Mouse (Mus musculus) granulocyte monocyte progenitor cell, adult 5-6 weeks (primary cell): ENCODE results near the gene Gm44596. TPM values are rescaled to one million over a fixed set of nuclear protein-coding genes. Genes with fewer than 3 reads are reported as not detected.

ENCODE experiments used
- ATAC-seq: replicated peaks from 2 replicates; pipeline ENCODE4 v1.8.0; 2016; ENCODE audit warnings: mild to moderate bottlenecking, moderate TSS enrichment, inconsistent platforms; ENCODE audit not compliant: poor library complexity, severe bottlenecking
- total RNA-seq, 2 experiments: library from RNA; stranded (forward) in 1 of 2; stranded (reverse) in 1 of 2; fragments of 200-712, 200-1000 nt in 1 of 2; fragments of >200 nt in 1 of 2; fragmentation: Nextera tagmentation in 1 of 2; gene quantifications; 2 replicates each; pipeline ENCODE4 v1.2.3; 2014 to 2017

Gm44596 gene
- total RNA-seq, 2 experiments from 2014 or later = not detected

GRCm38 (mm10) chr6:128424269-128425019 is 49.1 kb downstream of the Gm44596 start, which contains the start of gene Itfg2:
Gene Itfg2, minus strand, starts transcription at chr6:128424931.
- peak; percentile 90 for ATAC-seq

GRCm38 (mm10) chr6:128425046-128425445 is 49.7 kb downstream of the Gm44596 start:
- no peak for ATAC-seq

GRCm38 (mm10) chr6:128427571-128427970 is 52.3 kb downstream of the Gm44596 start:
- no peak for ATAC-seq

- no peak for ATAC-seq
Observed at GRCm38 (mm10) chr6:128429300-128429699, 54.0 kb downstream of the Gm44596 start.

- ATAC-seq = no peak
Observed at GRCm38 (mm10) chr6:128429826-128430225, 54.5 kb downstream of the Gm44596 start.

GRCm38 (mm10) chr6:128432356-128432915 is 57.1 kb downstream of the Gm44596 start:
- ATAC-seq = no peak

DNA sequence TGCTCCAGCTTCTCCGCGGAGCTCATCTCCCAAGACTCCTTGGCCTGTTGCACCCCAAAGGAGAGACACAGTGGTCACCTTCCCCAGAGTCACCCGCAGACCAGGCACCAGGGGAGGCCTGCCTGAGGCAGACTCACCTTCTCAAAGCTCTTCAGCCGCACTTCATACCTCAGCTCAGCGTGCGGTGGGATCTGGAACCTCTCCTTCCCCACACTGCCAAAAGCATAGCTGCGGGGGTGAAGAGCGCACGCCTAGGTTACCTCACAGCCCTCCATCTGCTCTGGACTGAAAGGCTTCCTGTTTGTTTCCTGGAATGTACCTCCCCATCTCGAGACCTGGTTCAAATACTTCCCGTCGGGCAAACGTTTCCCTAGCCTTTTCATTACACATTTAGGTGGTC is 58.3 kb downstream of the Gm44596 start:
- no peak for ATAC-seq

GRCm38 (mm10) chr6:128435474-128435873 is 60.2 kb downstream of the Gm44596 start:
- no peak for ATAC-seq

DNA sequence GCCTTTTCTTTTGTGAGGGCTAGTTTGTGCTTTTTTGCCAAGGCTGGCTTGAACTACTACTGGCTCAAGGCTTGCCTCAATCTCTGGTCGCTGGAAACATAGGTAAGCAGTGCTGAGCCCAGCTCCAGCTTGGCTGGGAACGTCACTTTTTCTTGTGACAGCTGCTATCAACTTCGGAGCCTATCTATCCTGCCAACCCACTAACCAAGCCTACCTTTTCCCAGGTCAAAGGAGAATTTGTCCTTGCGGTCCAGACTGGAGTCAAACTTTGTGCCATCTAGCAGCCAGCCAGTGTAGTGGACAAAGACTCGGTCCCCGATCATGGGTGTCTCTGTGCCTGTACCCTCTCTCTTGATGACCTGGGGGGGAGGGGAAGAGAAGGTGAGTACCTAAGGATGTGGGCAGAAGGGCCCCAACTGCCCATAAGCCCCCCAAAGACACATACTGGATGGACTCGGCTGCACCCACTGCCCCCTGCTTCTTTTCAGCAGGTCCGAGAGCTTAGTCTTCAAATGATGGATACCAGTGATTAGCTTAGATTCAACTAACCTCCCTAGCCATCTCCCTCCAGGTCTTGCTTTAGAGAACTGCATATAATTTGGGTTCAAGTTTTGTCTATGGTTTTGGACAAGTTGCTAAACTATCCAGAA is 61.2 kb downstream of the Gm44596 start:
- no peak for ATAC-seq

GRCm38 (mm10) chr6:128437288-128437687 is 62.0 kb downstream of the Gm44596 start:
- 0 out of 2 replicates have a peak, but pooled peaks have one; percentile 9 for ATAC-seq

DNA sequence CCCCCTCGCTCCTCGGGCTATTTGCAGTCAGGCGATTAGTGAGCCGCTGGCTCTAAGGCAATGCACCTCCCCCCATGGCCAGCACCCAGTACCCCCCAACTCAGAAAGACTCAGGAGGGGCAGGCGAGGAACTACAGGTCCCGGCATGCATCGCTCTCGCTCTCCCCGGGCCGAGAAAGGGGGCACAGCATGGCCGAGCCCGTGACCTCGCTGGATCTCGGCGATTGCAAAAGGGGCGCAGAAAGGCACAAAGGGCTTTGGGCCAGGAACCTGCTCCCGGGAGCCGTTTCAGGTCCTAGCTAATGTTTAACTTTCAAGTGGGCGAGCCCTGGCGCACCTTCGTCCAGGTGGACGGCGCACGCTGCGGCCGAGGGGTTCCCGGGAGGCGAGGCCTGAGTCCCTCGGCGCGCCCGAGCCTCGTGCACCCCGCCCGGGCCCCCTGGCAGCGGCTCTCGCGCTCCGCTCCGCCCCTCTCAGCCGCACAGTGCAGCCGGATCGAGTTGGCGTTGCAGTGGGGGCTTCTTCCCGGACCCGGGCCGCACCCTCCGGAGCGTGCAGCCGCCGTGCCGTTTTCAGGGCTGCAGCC is 62.5 kb downstream of the Gm44596 start:
- ATAC-seq = peak; percentile 56

DNA sequence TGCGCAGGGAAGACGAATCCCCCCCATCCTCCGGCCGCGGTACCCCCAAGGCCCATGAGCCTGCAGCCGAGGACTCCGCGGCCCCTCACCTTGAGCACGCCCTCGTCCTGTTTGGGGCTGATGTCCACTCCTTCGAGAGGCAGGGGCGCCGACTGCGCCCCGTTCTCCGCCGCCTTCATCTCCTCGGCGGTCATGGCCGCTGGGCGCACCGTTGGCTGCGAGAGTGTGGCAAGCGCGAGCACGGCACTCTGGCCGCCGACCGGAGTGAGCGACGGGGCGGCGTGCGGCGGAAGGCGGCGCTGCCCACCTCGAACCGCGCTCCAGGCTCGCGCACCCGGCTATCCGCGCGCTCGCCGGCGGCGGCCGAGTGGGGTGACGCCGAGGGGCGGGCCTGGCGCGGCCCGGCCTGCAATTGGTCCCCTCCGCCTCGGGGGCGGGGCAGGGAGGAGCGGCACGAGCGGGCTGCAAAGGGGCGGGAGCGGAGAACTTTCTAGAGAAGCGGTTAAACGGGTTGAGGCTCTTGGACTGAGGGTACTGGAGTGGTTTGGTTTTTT is 63.1 kb downstream of the Gm44596 start, which contains the start of gene Fkbp4:
Gene Fkbp4 (minus strand): TSS at position 361 of the 554 bp plus-strand sequence.
- ATAC-seq = peak; percentile 81

- no peak; the same call in 1 of the 2 replicates for ATAC-seq
Observed at GRCm38 (mm10) chr6:128438871-128439341, 63.6 kb downstream of the Gm44596 start.

DNA sequence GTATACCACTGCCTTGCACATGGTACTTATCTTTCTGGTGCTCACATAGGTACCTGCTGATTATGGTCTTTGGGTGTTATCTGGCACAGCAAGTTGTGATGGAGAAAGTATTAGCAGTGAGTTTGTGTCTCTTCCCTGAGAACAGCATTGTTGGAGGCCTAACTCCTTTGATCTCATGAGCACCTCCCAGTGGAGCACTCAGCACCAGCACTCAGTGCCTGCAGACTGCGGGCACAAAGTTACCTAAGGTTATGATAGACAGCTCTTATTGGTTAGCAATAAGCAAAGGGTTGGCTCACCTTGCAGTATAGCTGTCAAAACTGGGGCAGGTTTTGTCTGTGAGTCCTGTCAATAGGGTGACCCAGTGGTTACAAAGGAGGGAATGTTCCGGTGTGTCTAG is 64.9 kb downstream of the Gm44596 start:
- ATAC-seq = no peak

DNA sequence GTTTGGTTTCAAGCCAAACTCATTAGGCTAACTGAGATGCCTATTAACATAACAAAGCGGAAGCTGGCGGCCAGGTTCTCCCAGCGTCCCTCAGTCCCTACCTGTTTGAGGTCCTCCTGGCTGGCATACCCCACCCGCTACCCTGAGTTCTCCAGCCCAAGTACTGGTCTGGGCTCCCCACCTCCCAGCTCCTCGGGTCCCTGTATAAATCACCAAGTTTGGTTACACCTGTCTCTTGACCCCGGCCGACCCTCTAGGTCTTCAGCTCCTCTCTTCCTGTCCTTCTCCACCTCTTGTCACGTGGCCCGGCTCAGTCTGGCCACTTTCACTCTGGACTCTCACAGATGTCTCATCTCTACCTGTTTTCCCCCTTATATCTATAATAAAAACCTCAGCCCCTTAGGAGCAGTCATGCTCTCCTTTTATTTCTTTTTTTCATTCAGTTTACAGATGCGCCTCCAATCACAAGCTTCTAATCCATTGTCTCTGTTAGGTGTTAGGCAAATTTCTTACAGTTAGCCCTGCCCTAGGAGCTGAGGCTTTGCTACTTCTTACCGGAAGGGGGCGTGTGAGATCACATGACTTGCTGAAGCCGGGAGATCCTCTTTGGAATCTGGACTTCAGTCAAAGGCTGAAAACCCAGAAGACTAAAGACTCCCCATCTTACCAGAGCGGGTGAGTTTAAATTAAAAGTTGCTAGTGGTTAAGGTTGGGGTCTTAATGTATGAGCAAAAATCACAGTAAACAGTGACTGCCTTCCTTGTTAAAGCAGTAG is 70.6 kb downstream of the Gm44596 start:
- ATAC-seq = peak; percentile 77

DNA sequence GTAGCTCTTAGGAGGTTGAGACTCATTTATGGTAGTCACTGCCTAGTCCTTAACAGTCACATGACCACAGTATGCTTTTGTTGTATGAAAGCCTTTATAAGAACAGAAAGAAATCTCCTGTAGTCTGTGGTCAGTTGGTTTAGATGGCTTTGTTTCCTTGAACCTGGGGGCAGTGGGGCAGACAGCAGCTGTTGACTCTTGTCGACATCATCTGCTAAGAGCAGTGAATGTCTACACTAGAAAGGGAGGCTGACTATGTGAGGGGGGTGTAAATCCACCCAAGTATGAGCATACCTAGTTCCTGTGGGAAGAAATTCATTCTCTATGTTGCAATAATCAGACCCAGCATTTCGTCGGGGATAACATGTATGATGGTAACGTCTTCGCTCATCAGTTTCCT is 71.8 kb downstream of the Gm44596 start:
- ATAC-seq = no peak

DNA sequence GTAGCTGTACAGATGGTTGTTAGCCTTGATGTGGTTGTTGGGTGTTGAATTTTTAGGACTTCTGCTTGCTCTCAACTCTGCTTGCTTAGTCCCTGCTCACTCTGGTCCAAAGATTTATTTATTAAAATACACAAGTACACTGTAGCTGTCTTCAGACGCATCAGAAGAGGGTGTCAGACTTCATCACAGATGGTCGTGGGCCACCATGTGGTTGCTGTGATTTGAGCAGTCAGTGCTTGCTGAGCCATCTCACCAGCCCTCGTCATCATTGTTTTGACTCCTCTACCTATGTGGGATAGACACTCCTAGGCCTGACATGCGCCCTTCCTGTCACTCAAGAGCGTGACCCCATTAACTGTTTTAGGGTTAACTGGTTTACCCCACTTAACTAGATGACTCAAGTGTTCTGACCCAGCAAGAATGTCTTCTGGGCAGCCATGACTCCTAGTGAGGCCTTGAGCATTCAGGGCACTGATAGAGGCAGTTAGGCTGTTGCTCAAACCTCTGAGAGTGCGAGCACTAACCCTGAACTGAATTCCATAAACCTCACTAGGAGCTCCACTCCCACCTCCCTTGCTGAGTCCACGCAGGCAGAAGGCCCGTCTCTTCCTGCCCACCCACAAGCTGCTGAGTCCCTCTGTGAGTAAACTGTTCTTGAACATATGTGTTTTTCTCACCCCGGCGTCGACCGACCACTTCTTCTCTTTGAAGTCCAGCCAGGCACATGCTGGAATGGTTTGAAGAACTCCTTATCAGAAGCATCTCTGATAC is 80.7 kb downstream of the Gm44596 start:
- no peak for ATAC-seq
